Mouse (Mus musculus) right cerebral cortex, postnatal 4 days (tissue): ENCODE measurements around the gene Dync1i1.
A peak's percentile ranks its signal among the peaks of the same experiment; 100 is the strongest.

Experiments
- DNase-seq: peaks from one replicate; pipeline ENCODE4 v3.0.0-alpha.2; 2022

The Dync1i1 gene

DNA sequence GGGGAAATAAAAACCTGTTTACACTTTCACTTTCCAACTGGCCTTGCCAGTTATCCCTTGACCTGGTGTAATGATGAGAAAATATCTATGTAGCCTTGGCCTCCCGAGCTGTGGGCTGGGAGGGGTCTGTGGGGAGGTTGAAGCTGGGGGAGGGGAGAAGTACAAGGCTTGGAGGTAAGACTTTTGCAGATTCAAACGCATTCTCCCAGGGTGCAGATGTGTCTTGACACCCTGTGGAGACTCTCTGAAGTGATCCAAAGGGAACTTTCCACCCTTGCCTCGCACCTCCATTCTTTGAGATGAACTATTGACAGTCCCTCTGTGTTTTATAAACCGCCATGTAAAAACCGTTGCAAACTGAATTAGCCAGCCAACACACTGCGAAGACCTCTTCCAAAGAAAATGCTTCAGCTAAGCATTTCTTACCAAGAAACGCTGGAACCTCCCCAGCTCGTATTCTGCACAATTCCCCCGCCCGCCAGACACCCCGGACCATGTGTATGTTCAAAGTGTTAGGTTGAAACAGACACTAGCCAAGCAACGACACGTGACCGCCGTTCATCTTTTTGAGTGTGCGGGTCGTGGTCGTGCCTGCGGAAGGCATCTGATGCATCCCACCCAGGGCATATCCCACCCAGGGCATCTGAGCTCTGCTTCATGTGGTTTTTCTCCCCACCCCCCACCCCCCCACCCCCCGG lies 133.6 kb downstream of the Dync1i1 start:
- DNase-seq = no peak

DNA sequence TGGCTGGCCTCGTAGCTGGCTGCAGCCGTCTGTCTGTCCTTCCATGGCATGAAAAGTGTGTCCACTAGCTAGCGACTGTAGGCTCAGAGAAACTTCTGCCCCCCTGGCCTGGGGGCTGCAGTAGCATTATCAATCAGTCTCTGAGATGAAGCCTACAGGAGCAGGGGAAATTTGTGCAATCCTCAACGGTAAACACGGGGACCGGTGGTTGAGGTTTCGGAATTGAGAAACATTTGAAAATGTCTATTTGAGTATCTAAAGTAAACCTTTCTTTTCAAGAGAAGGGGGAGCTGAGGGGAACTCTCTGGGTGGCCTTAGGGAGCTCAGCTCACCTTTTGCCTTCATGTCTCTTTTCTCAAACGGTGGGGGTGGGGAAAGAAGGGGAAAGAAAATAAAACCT lies 134.2 kb downstream of the Dync1i1 start:
- no peak for DNase-seq

DNA sequence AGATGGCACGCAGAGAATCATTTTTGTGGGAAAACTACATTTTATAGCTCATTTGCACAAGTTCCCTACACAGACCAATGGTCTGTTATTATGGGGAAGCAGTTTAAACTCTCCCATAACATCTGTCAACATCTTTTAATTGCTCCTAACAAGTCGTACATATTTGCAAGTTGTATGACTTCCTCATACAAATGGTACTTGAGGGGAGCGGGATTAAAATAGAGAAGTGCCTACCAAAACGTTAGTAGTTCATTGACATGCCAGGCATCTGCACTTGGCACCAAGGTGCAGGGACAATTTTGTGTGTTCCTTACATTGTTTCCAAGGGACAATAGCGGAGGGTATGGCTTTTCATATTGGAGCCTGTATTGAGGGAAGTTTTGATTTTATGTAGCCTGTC lies 140.7 kb downstream of the Dync1i1 start:
- DNase-seq = no peak

GRCm38 (mm10) chr6:5867221-5867620 lies 141.8 kb downstream of the Dync1i1 start:
- DNase-seq = no peak

GRCm38 (mm10) chr6:5871060-5871459 lies 145.6 kb downstream of the Dync1i1 start:
- no peak for DNase-seq

GRCm38 (mm10) chr6:5871581-5872298 lies 146.3 kb downstream of the Dync1i1 start:
- DNase-seq = no peak

DNA sequence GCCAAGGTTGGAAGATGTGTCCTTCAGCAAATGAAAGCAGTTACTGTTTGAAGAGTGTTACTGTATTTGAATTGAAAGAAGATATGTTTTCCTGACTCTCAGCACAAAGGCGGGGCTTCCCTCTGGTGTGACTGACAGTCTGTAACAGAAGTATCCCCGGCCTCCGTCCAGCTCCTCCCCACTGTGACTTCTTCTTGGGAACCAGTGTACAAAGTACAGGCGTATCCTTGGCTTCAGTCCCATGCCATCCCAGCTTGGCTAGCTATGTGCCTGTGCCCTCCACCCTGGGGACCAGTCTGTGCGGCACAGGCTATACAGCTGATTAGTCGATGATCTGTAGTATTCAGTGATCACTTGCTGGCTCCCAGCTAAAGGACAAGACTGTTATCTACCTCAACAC lies 163.9 kb downstream of the Dync1i1 start:
- DNase-seq = no peak

GRCm38 (mm10) chr6:5911295-5911694 lies 185.9 kb downstream of the Dync1i1 start:
- no peak for DNase-seq

GRCm38 (mm10) chr6:5915028-5915427 lies 189.6 kb downstream of the Dync1i1 start:
- DNase-seq = no peak

DNA sequence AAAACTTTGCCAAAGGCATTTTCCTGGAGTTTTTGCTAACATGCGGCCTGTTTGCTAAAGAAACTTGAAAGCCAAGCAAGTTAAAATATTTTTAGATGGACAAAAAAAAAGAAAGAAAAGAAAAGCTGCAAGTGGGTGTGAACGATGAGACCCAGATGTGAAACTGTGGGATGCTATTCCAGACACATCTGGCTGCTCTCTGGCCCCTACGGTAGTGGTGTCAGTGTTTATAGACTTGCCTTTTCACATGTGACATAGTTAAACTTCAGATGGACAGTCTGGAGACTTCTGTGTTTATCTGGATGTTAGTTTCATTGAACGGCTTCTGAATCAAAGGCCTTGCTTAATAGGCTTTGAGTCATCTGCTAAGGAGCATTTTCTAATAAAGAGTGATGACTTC lies 195.2 kb downstream of the Dync1i1 start:
- no peak for DNase-seq

GRCm38 (mm10) chr6:5922676-5923075 lies 197.2 kb downstream of the Dync1i1 start:
- no peak for DNase-seq

- no peak for DNase-seq
These were observed 197.7 kb downstream of the Dync1i1 start for GRCm38 (mm10) chr6:5923148-5923547.

DNA sequence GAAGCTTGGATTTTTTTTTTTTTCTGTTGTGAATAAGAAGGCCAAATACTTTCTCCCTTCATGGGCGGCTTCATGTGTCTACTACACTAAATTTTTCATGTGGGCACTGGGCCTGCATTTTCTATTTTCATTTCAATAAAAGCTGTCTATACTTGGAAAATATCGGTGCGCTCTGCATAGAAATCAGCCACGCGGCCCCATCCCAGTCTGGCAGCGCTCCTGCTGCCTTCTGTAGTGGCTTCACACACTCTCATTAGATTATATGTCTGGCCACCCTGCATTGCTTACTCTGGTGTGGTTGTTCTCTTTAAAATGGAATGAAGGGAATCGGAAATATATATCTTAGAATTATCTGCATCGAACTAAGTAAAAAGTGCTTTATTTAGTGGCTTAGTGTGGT lies 204.7 kb downstream of the Dync1i1 start:
- peak; percentile 64 for DNase-seq

DNA sequence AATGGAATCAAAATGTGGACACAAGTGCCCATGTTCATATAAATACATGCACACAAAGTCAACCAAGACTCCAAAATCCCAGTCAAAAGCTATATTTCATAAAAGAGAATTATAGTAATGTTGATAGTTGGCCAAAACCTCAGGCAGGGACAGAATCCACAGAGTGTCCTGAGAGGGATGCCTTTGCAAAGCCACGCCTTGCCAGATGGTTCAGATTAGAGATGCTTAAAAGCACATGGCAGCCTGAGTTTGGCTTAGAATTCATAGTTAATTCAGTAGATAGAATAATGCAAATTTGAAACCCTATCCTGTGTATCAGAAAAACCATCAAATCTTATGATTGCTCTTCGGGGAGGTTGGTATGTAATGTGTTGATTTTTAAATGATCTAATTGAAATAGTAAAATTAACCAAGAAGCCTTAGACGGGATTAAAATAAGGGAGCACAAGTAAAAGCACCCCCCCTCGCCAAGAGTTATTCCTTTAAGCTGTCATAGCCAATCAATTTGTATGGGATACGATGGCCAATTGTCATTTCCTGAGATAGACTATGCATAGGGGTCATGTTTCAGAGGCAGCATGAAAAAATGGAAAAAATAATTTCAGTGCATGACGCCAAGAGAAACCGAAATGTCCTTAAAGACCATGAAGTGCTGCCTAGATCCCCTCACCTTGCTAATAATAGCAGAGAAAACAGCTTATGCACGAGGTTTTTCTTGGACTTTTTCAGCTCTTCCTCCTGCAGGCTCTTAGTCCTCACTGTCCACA lies 210.3 kb downstream of the Dync1i1 start:
- no peak for DNase-seq

GRCm38 (mm10) chr6:5949812-5950392 lies 224.5 kb downstream of the Dync1i1 start:
- DNase-seq = no peak

GRCm38 (mm10) chr6:5956316-5956913 lies 231.0 kb downstream of the Dync1i1 start:
- no peak for DNase-seq

GRCm38 (mm10) chr6:5960728-5961127 lies 235.3 kb downstream of the Dync1i1 start:
- no peak for DNase-seq

GRCm38 (mm10) chr6:5961960-5962359 lies 236.5 kb downstream of the Dync1i1 start:
- DNase-seq = no peak

DNA sequence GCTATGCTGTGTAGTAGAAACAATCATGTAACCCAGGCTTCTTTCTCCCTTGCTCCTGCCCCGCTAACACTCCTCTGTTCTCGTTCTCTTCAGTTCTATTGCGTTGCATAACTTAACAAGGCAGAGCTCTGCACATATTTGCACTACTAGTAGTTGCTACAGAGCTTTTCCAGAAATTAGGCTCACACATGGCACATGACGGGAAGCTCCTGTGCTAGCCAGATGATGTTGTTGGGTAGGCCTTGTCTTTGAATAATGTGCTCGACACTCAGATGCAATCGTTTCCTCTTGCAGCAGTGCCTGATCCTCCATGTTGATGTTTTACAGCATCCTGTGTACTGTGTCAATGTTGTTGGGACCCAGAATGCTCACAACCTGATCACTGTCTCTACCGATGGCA lies 240.9 kb downstream of the Dync1i1 start:
- no peak for DNase-seq

DNA sequence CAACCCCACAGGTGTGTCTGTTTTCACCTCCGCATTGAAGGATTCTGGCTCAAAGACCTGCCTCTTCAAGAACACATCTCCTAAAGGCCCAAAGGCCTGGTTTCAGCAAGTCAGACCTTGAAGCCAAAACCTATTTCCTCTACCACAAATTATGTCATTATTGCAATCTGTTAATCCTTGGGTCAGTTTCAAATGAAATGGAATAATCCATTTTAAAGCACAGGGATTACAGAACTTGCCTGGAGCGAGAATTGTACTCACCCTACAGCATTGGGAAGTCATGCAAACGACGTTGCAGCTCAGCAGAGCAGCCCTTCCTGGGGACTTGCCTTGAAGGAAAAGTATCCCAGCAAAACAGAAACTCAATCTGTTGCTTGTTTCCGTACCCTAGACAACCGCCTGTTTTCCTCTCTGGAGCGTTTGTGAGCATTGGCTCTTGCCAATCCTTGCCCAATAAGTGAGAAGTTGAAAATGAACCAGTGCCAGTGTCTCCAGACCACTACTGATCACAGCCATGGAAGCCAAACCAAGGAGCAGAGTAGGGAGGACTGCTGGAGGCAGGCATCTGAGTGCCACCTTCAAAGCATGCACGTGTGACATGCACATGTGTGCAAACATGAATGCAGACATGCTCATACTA lies 241.5 kb downstream of the Dync1i1 start:
- no peak for DNase-seq

DNA sequence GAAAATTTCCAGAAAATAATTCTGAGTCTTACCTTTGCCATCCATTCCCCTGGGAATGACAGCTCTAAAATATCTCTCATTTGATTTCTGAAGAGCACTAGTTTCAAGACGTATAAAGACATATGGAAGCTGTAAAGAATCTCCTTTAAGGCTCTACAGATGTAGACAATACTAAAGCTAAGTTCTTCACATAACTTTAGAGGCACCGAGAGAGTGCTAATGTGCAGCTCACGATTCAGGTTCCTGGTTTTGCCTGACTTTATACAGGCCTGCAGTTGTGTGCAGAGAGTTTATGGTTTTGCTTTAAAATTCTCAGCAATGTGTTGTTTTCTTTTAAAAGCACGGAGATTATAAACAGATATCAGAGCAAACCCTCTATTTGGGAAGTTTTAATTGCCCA lies 242.1 kb downstream of the Dync1i1 start:
- no peak for DNase-seq

GRCm38 (mm10) chr6:5969613-5970012 lies 244.2 kb downstream of the Dync1i1 start:
- DNase-seq = no peak

- no peak for DNase-seq
These were observed 250.8 kb downstream of the Dync1i1 start for GRCm38 (mm10) chr6:5976241-5976640.
